Mouse (Mus musculus) kidney, postnatal 0 days (tissue): ENCODE measurements at regions not wholly inside any gene's neighbourhood (a gene's known extent, or its start where the extent isn't known, plus 50 kb on each side); places are given as distances from the start of the nearest gene placed in this dataset.

Source experiments
- ATAC-seq: fragments of 200-750 bp; cut with Nextera tagmentation; replicated peaks from 2 replicates; pipeline ENCODE4 v1.8.0; 2017; ENCODE audit warnings: low read depth, moderate number of reproducible peaks, moderate TSS enrichment, moderate library complexity; ENCODE audit not compliant: low FRiP score
- DNase-seq: peaks from one replicate; pipeline ENCODE4 v3.0.0-alpha.2; 2016; ENCODE audit warnings: low spot score
- H3K27ac ChIP-seq: fragments of 300-500 bp; sonication (generic); 2 replicates; pipeline ENCODE4 v1.5.1; 2014; ENCODE audit warnings: mild to moderate bottlenecking
- H3K27me3 ChIP-seq: fragments of 300-500 bp; sonication (generic); 2 replicates; pipeline ENCODE4 v1.6.1; 2014; ENCODE audit warnings: low read length, mixed read lengths; ENCODE audit not compliant: insufficient read depth
- H3K36me3 ChIP-seq: fragments of 300-500 bp; sonication (generic); 2 replicates; pipeline ENCODE4 v1.6.1; 2014; ENCODE audit warnings: low read length, mixed read lengths; ENCODE audit not compliant: insufficient read depth
- H3K4me1 ChIP-seq: fragments of 300-500 bp; sonication (generic); replicated peaks from 2 replicates; pipeline ENCODE4 v1.6.1; 2014; ENCODE audit warnings: antibody characterized with exemption, low read length, mixed read lengths; ENCODE audit not compliant: insufficient read depth
- H3K4me2 ChIP-seq: fragments of 300-500 bp; sonication (generic); 2 replicates; pipeline ENCODE4 v1.6.1; 2014; ENCODE audit warnings: mild to moderate bottlenecking, low read length, moderate library complexity, mixed read lengths
- H3K4me3 ChIP-seq: fragments of 300-500 bp; sonication (generic); replicated peaks from 2 replicates; pipeline ENCODE4 v1.5.1; 2014; ENCODE audit warnings: low read depth, low read length
- H3K9ac ChIP-seq: fragments of 300-500 bp; sonication (generic); 2 replicates; pipeline ENCODE4 v1.6.1; 2014; ENCODE audit warnings: low read depth, low read length
- H3K9me3 ChIP-seq: fragments of 300-500 bp; sonication (generic); replicated peaks from 2 replicates; pipeline ENCODE4 v1.6.1; 2016; ENCODE audit warnings: low read length, inconsistent platforms, mixed read lengths
- CTCF ChIP-seq: IDR thresholded peaks from 2 replicates; pipeline ENCODE4 v1.5.1; 2016; ENCODE audit warnings: antibody characterized with exemption, low read depth, mild to moderate bottlenecking, moderate library complexity
- WGBS: fragments of 180-500 bp; shearing (Covaris S2); extraction: QIAGEN DNeasy Blood & Tissue Kit; methylation state at CpG from one replicate; pipeline ENCODE4 v1.1.7; 2014; 5-methylcytosine and 5-hydroxymethylcytosine counted together

DNA sequence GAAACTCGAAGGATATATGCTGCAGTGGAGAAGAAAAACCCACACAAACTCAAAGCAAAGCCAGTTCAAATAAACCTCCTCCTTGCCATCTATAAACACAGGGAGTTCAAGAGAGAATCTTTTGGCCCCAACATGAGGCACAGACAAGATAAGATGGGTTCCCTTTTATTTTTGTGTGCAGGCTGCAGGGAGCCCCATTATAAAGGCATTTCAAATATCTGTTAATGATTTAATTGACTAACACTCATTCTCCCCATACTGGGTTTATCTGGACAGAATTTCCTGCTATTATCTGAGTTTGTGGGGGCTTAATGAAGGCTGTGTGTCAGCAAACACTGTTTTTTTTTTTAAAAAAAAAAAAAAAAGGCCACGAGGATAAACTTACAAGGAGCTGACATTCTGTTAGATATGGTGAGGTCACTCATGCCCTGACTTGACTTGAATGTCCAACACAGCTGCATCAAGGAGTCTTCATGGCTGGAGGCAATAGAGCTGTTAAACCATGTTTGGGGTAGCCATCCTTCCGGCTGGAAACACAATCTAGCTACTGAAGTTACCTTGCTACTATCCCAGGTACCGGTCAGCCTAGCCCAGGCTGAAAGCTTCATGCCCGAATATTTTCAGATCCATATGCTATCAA, 423.8 kb downstream of the Wdr11 start:
- H3K36me3 ChIP-seq, result no peaks in the 10 kb centered on the region
- WGBS, result 36% methylated on average over 5 of the region's 5 CpGs
- H3K4me3 ChIP-seq, result no peak overlapping the region
- TF ChIP-seq CTCF, result no peak
- no peak overlapping the region for H3K4me2 ChIP-seq
- H3K27me3 ChIP-seq, result no peaks in the 10 kb centered on the region
- ATAC-seq, result no peak
- H3K9ac ChIP-seq, result no peak overlapping the region
- DNase-seq, result no peak
- peak overlapping the region; percentile 19; the same call in 1 of the 2 replicates for H3K27ac ChIP-seq
- no peaks in the 10 kb centered on the region for H3K9me3 ChIP-seq
- H3K4me1 ChIP-seq, result peaks cover 7% of the 10 kb centered on the region

- Histone ChIP-seq H3K4me3 (no peak overlapping the region), H3K9me3 (no peaks in the 10 kb centered on the region), H3K27me3 (no peaks in the 10 kb centered on the region), H3K9ac (no peak overlapping the region), H3K4me1 (peaks cover 7% of the 10 kb centered on the region), H3K27ac (peak overlapping the region; percentile 19; the same call in 1 of the 2 replicates), H3K4me2 (no peak overlapping the region), H3K36me3 (no peaks in the 10 kb centered on the region)
- peak; percentile 55 for DNase-seq
- no peak for ATAC-seq
- no peak for TF ChIP-seq CTCF
- WGBS, result 55% methylated on average over 17 of the region's 17 CpGs
Measured at GRCm38 (mm10) chr7:130016015-130016874, 424.6 kb downstream of the Wdr11 start.

- ATAC-seq, result no peak
- 28% methylated on average over 4 of the region's 4 CpGs for WGBS
- no peak for DNase-seq
- Histone ChIP-seq H3K27ac (no peak overlapping the region), H3K4me3 (no peak overlapping the region), H3K4me2 (no peak overlapping the region), H3K4me1 (peaks cover 7% of the 10 kb centered on the region), H3K36me3 (no peaks in the 10 kb centered on the region), H3K9ac (no peak overlapping the region), H3K27me3 (no peaks in the 10 kb centered on the region), H3K9me3 (no peaks in the 10 kb centered on the region)
- TF ChIP-seq CTCF, result no peak
Measured at GRCm38 (mm10) chr7:130018891-130019290, 427.2 kb downstream of the Wdr11 start.

- no peak for DNase-seq
- no peak for ATAC-seq
- no peaks in the 10 kb centered on the region for H3K36me3 ChIP-seq
- H3K27me3 ChIP-seq, result no peaks in the 10 kb centered on the region
- no peak overlapping the region for H3K4me2 ChIP-seq
- TF ChIP-seq CTCF, result no peak
- H3K27ac ChIP-seq, result no peak overlapping the region
- no peaks in the 10 kb centered on the region for H3K4me1 ChIP-seq
- no peaks in the 10 kb centered on the region for H3K9me3 ChIP-seq
- H3K9ac ChIP-seq, result no peak overlapping the region
- no peak overlapping the region for H3K4me3 ChIP-seq
Measured at GRCm38 (mm10) chr7:130028945-130029344, 437.3 kb downstream of the Wdr11 start.

DNA sequence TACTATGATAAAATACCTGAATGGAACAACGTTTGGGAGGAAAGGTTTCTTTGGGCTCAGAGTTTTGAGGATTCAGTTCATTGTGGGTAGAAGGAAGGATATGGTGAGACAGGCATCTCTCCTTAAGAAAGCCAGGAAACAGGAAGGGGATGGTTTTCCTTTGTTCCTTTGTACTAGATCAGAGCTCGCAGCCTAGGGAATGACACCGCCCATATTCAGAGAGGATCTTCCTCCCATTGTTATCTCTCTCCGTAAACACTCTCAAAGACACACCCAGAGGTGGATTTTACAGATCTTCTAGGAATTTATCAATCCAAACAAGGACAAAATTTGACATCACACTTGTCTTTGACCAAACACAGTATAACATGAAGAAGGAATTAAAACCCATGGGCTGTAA, 439.0 kb downstream of the Wdr11 start:
- no peak for DNase-seq
- Histone ChIP-seq H3K9me3 (no peaks in the 10 kb centered on the region), H3K4me1 (no peaks in the 10 kb centered on the region), H3K4me2 (no peak overlapping the region), H3K27ac (no peak overlapping the region), H3K4me3 (no peak overlapping the region), H3K9ac (no peak overlapping the region), H3K36me3 (no peaks in the 10 kb centered on the region), H3K27me3 (no peaks in the 10 kb centered on the region)
- ATAC-seq, result no peak
- 88% methylated on average over 4 of the region's 4 CpGs for WGBS
- TF ChIP-seq CTCF, result no peak

GRCm38 (mm10) chr7:130036235-130036634, 444.6 kb downstream of the Wdr11 start:
- Histone ChIP-seq H3K36me3 (no peaks in the 10 kb centered on the region), H3K9me3 (no peaks in the 10 kb centered on the region), H3K9ac (no peak overlapping the region), H3K27ac (no peak overlapping the region), H3K27me3 (no peaks in the 10 kb centered on the region), H3K4me2 (no peak overlapping the region), H3K4me3 (no peak overlapping the region), H3K4me1 (no peaks in the 10 kb centered on the region)
- TF ChIP-seq CTCF, result no peak
- WGBS, result 68% methylated on average over 5 of the region's 5 CpGs
- no peak for DNase-seq
- ATAC-seq, result no peak
